Mouse (Mus musculus): ENCODE results near the gene Bcl2a1d.
"Not testable (repeated sequence)": the region's sequence is repeated elsewhere in the genome, so short reads cannot be mapped to it uniquely, and the experiment has no call there.

The Bcl2a1d gene

DNA sequence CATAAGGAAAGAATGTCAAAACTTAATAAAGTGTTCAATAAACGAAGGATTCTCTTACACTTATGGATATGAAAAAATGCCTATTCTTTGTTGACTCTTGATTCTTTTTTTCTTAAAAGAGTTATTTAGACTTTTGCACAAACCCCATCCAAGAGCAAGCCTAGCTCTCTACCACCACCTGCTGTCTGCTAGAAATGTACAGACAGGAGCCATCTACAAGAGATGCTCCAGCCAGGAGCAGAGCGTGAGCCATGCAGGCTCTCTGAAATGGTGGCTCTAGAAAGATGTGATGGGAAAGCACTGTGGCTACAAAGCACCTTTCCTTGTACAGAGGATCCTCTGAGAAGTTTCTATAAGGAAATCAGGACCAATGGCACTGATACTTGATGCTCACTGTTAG, 33.0 kb downstream of the Bcl2a1d start:
- not testable (repeated sequence) for DNase-seq (ENCODE audit: low read depth, low spot score)

DNA sequence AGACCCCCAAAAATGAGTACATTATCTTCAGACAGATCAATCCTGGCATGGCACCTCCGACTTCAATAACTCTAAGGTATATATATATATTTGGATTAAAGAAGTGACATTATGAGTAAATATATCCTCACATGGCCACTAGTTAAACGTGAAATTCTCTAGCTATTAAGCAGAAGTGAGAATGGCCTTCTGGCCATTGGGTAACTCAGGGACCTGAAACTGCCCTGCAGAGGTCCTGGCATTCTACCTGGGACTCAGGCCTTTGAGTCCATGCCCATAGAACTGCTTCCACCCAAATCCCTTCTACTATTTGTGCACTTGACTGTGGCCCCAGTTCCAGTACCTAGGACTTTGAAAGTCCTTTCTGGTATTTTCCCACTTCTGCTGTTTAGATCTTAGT, 40.4 kb downstream of the Bcl2a1d start:
- not testable (repeated sequence) for DNase-seq (ENCODE audit: low read depth, low spot score)

DNA sequence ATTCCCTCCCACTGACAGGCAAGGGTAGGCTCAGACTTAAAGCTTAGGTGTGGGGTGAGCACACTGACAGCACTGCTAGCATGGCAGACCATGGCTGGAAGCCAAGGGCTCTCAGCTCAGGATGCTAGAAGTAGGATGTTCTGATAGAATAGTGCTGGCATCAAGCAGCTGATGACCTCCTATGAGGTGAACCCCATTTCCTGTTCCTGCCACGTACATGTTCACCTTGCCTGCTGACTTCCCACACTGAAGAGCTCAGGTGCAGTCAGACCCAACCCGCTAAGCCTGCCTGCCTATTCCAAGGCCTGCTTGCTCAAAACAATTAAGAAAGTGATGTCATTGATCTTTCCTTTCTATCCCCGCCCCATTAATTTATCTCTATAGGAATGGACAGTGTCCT, 42.3 kb downstream of the Bcl2a1d start:
- DNase-seq (ENCODE audit: low read depth, low spot score): not testable (repeated sequence)

DNA sequence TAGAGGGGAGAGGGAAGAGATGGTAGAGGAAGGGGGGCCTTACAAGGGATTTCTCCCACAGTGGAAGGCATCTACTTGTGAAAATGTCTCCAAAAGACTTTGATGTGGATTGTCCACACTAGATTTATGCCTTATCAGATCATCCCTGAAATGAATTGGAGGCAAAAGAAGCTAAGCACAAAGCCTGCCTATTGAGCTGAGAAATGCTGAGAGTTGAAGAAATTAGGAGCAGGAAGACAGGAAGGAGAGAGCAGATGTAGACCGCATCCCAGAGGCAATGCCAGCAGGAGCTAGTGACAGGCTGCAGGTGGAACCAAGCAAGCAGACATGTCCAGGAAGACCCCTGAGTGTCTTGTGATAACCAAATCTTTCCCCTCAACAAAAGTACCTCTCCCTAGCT, 45.0 kb downstream of the Bcl2a1d start:
- not testable (repeated sequence) for DNase-seq (ENCODE audit: low read depth, low spot score)
